9 mouse cellular contexts compared by ENCODE assay signal in genomic region chr2:167331432-167331921, GRCm38 (mm10). TPM values are rescaled to one million over a fixed set of nuclear protein-coding genes. Genes with fewer than 3 reads are reported as not detected.
DNase-seq lines count a peak whose midpoint lies in the region; ATAC-seq and TF ChIP-seq lines count a peak whose summit lies in the region.
"Had no signal": no experiment of that assay in that cellular context is flagged by ENCODE, and none has a peak within 500 bp of the region (broad histone marks: within the 10 kb centered on the region; RNA-seq: fewer than 3 reads in every experiment).

No protein-coding gene starts in this region.

- 16% methylated on average over 5 of the region's 5 CpGs for WGBS in heart, embryonic 13.5 days
- WGBS in kidney, embryonic 16.5 days: 30% methylated on average over 5 of the region's 5 CpGs

- no peak overlapping the region for H3K4me3 ChIP-seq in heart, embryonic 13.5 days
- no peak overlapping the region for H3K4me3 ChIP-seq in MEL (ENCODE audit: control insufficient read depth in 1 of 2, insufficient read depth in 1 of 2, low read depth in 2 of 2, low read length in 2 of 2)
- H3K4me3 ChIP-seq in kidney, embryonic 16.5 days (ENCODE audit: low read length): no peak overlapping the region
- H3K4me3 ChIP-seq: erythroblast, embryonic 14.5 days had no signal

- peak overlapping the region; percentile 59 for H3K27ac ChIP-seq in heart, embryonic 13.5 days (replicated peaks)
- peak overlapping the region; percentile 15; the same call in 1 of the 2 replicates for H3K27ac ChIP-seq in MEL (ENCODE audit: control insufficient read depth, low read depth, low read length)
- no peak overlapping the region; the same call in 1 of the 2 replicates for H3K27ac ChIP-seq in kidney, embryonic 16.5 days (ENCODE audit: low read length)

- no peaks in the 10 kb centered on the region for H3K9me3 ChIP-seq in heart, embryonic 13.5 days
- H3K9me3 ChIP-seq in MEL (replicated peaks; ENCODE audit: insufficient read depth, low read length): no peaks in the 10 kb centered on the region
- no peaks in the 10 kb centered on the region for H3K9me3 ChIP-seq in kidney, embryonic 16.5 days (ENCODE audit: low read length)

- no peak for TF ChIP-seq CTCF in MEL (IDR thresholded peaks at IDR 0.05 in 2 of 3, conservative IDR thresholded peaks at IDR 0.05 in 1 of 3; ENCODE audit: control insufficient read depth in 1 of 3, insufficient read depth in 1 of 3, low read depth in 2 of 3, low read length in 3 of 3, poor library complexity in 1 of 3, severe bottlenecking in 1 of 3)

- no peaks in the 10 kb centered on the region; the same call in 1 of the 2 replicates for H3K79me2 ChIP-seq in MEL (ENCODE audit: control insufficient read depth, insufficient read depth, low read length, poor library complexity)

- H3K9ac ChIP-seq in heart, embryonic 13.5 days: peak overlapping the region; percentile 59
- H3K9ac ChIP-seq in MEL (ENCODE audit: control insufficient read depth, low read depth, low read length, poor library complexity, severe bottlenecking): no peak overlapping the region
- H3K9ac ChIP-seq in kidney, embryonic 16.5 days (replicated peaks; ENCODE audit: low read length): no peak overlapping the region

- peaks cover 68% of the 10 kb centered on the region for H3K4me1 ChIP-seq in heart, embryonic 13.5 days
- peaks cover 30 to 46% of the 10 kb centered on the region in 2 experiments for H3K4me1 ChIP-seq in MEL (ENCODE audit: control insufficient read depth in 1 of 2, insufficient read depth in 2 of 2, low read length in 2 of 2)
- H3K4me1 ChIP-seq in kidney, embryonic 16.5 days (ENCODE audit: insufficient read depth, low read length): peaks cover 18% of the 10 kb centered on the region

- TF ChIP-seq RAD21 in MEL (IDR thresholded peaks at IDR 0.05; ENCODE audit: low read depth, low read length): no peak

- no peaks in the 10 kb centered on the region for H3K36me3 ChIP-seq in heart, embryonic 13.5 days
- H3K36me3 ChIP-seq in MEL (ENCODE audit: control insufficient read depth in 1 of 2, insufficient read depth in 2 of 2, low read length in 2 of 2): peaks cover 0 to 38% of the 10 kb centered on the region in 2 experiments; a peak in 2 of 4 replicates
- no peaks in the 10 kb centered on the region for H3K36me3 ChIP-seq in kidney, embryonic 16.5 days (ENCODE audit: insufficient read depth, low read length)

- no peak for TF ChIP-seq POLR2A in MEL (IDR thresholded peaks at IDR 0.05; ENCODE audit: control insufficient read depth in 1 of 2, insufficient read depth in 1 of 2, low read depth in 1 of 2, low read length in 2 of 2, poor library complexity in 1 of 2)

- H3K4me2 ChIP-seq in heart, embryonic 13.5 days: peak overlapping the region; percentile 20; the same call in 1 of the 2 replicates
- H3K4me2 ChIP-seq in kidney, embryonic 16.5 days (replicated peaks; ENCODE audit: low read depth, low read length): no peak overlapping the region

- DNase-seq in heart, adult 11 months: no peak
- DNase-seq in MEL (ENCODE audit: low read depth, low spot score): peak; percentile 59
- DNase-seq in cerebellum, adult 9-11 months: peak; percentile 74
- DNase-seq in embryo, embryonic 10.5 days (ENCODE audit: low spot score): no peak
- no peak for DNase-seq in ovary, postnatal 36 days (ENCODE audit: low spot score)
- no peak for DNase-seq in right cerebral cortex, postnatal 25 days

- no peaks in the 10 kb centered on the region for H3K27me3 ChIP-seq in heart, embryonic 13.5 days (replicated peaks)
- H3K27me3 ChIP-seq in MEL (ENCODE audit: control insufficient read depth in 1 of 2, insufficient read depth in 2 of 2, low read length in 2 of 2): no peaks in the 10 kb centered on the region
- H3K27me3 ChIP-seq in kidney, embryonic 16.5 days (ENCODE audit: insufficient read depth, low read length): no peaks in the 10 kb centered on the region

- peak; percentile 20; the same call in 1 of the 2 replicates for ATAC-seq in heart, embryonic 13.5 days (ENCODE audit: extremely low read depth, insufficient number of reproducible peaks, low FRiP score, low TSS enrichment)
- 0 out of 2 replicates have a peak, but pooled peaks have one; percentile 17 for ATAC-seq in kidney, embryonic 16.5 days (ENCODE audit: low FRiP score, low TSS enrichment)

- 0 out of 4 replicates have a peak, but pooled peaks of 1 of the 2 experiments have one; percentile 16 for TF ChIP-seq EP300 in MEL (IDR thresholded peaks at IDR 0.05; ENCODE audit: low read depth in 1 of 2, low read length in 2 of 2)

TF ChIP-seq in MEL, 35 proteins besides CTCF, POLR2A, EP300 and RAD21:
- TF ChIP-seq ETS1 (IDR thresholded peaks at IDR 0.05; ENCODE audit: low read depth, low read length) (0 out of 2 replicates have a peak, but pooled peaks have one; percentile 26), GATA1 (IDR thresholded peaks at IDR 0.05; ENCODE audit: low read depth, low read length) (peak; percentile 41; the same call in 1 of the 2 replicates), TCF12 (IDR thresholded peaks at IDR 0.05; ENCODE audit: low read depth, low read length) (peak; percentile 45; the same call in 1 of the 2 replicates), TBP (IDR thresholded peaks at IDR 0.05; ENCODE audit: low read depth, low read length) (no peak), TAL1 (IDR thresholded peaks at IDR 0.05; ENCODE audit: low read length) (0 out of 2 replicates have a peak, but pooled peaks have one; percentile 11)
TF ChIP-seq in MEL: peak in this region for 4.

RNA-seq across cellular contexts. Expression of gene B4galt5, which starts 17.5 kb away (rescaled TPM):
- 8.8 and 9.7 TPM in 2 replicates for polyA plus RNA-seq in heart, embryonic 13.5 days (2015; fragmentation: Nextera tagmentation; extraction: Ambion mirVana)
- 4.6 TPM in 2 replicates for total RNA-seq in MEL (2012; rRNA removed)
- 10 to 100 TPM in 1 of 2 experiments, 1 to 10 TPM in 1; 6.5 to 34.4 TPM for polyA plus RNA-seq in MEL (2012; ENCODE audit: insufficient read depth in 1 of 2, insufficient read length in 2 of 2, low read depth in 1 of 2, low replicate concordance in 2 of 2, missing spikeins in 1 of 2)
- 8.9 and 9.4 TPM in 2 replicates for polyA plus RNA-seq in kidney, embryonic 16.5 days (2015; fragmentation: Nextera tagmentation; extraction: Ambion mirVana)

Comparison
In these comparisons a context has a peak if more than half of its experiments do, and no peak if none do; other contexts are left out.
1. DNase-seq: peak in MEL (single experiment) and cerebellum, adult 9-11 months (single experiment); none in heart, adult 11 months (single experiment), embryo, embryonic 10.5 days (single experiment), ovary, postnatal 36 days (single experiment) and right cerebral cortex, postnatal 25 days (single experiment).